Mouse (Mus musculus) cerebellum, adult 8-10 months (tissue): ENCODE measurements around the gene Dpp8.

ENCODE experiments used
- DNase-seq: peaks from one replicate; pipeline ENCODE4 v3.0.0; 2022

Gene Dpp8

DNA sequence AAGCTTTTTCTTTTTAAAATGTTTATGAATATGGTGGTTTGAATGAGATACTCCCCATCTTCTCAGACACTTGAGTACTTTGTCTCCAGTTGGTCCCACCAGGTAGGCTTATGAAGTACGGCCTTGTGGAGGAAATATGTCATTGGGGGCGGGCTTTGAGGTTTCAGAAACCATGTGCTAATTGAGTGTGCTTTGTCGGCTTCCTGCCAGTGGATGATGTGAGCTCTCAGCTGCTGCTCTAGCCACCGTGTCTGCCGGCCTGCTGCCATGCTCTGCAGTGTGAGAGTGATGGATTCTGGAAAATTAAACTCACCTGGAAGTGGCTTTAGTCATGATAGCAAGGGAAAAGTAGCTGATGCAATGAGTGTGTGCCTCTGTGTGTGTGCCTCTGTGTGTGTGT is 55.3 kb downstream of the Dpp8 start:
- no peak for DNase-seq

DNA sequence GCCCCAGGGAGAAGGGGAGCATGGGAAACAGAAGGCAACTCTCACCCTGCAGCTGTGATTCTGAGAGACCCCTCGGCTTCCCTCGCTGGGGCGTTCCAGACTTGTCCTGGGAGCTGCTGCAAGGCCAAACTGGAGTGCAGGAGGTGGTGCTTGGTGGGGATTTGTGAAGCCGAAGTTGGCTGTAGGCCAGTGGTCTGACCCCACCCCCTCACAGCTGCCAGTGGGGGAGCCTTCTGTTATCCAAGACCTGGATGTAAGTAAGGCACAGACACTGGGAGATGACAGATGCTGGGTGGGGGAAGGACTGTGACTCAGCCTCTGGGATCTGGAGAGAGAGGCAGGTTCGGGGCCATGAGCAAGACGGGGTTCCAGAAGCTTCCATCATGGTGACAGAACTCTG is 62.0 kb downstream of the Dpp8 start:
- DNase-seq, result no peak

DNA sequence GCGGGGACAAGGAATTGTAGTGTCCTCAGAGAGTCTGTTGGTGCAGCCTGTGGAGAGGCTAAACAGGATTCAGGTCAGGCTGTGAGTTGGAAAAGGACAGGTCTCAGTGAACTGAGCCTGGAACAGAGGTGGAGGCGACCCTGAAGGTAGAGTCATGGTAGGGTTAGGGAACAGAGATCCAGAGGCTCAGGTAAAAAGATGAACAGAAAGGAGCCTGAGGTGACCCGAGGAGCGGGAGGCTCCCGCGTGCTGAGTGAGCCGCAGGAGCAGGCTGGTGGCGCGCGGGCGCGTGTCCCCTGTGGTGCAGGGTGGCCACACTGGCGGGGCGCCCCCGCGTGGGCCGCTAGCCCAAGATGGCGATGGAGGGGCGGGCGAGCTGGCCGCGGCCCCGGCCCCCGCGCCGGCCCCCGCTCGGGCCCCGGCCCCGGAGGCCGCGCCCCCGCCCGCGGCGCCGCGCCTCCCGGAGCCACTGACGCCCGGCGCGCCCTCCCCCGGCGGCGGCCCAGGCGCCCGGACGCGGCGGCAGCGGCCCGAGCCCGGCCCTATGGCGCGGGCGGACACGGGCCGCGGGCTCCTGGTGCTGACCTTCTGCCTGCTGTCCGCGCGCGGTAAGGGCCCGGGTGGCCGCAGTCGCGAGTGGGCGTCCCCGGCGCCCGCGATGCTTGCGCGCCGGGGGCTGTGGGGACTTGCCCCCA is 68.9 kb downstream of the Dpp8 start, which contains the start of gene Igdcc4:
Igdcc4 (plus strand) TSS at position 496 of the 695 bp plus-strand sequence.
- peak; percentile 31 for DNase-seq

DNA sequence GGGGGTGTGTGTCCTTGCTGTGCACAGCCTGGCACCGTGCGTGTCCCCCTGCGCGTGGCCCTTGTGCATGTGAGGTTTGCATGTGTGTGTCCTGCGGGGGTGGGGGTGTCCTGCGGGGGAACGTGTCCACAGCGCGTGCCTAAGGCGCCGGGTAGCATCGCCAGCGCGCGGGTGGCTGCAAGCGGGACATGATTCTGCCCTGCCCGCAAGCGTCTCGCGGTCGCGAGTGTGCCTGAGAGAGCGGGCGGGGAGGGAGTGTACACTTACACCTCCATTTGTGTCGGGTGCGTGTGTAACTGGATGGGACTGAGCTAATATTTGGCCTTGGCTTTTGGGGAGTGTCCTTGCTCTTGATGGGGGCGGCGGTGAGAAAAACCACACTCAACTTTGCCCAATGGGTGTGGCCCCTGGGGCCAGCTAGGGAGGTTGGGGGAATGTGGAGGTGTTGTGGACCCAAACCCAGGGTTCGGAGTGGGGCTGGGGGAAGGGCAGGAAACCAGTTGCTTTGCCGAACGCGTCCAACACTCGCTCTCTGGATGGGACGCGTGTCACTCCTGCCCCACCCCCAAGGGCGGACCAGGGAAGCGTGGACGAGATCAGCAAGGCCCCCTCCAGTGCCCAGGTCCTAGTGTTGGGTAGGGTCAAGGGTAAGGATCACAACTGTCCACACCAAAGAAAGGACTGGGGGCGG is 69.6 kb downstream of the Dpp8 start:
- DNase-seq, result peak; percentile 29

DNA sequence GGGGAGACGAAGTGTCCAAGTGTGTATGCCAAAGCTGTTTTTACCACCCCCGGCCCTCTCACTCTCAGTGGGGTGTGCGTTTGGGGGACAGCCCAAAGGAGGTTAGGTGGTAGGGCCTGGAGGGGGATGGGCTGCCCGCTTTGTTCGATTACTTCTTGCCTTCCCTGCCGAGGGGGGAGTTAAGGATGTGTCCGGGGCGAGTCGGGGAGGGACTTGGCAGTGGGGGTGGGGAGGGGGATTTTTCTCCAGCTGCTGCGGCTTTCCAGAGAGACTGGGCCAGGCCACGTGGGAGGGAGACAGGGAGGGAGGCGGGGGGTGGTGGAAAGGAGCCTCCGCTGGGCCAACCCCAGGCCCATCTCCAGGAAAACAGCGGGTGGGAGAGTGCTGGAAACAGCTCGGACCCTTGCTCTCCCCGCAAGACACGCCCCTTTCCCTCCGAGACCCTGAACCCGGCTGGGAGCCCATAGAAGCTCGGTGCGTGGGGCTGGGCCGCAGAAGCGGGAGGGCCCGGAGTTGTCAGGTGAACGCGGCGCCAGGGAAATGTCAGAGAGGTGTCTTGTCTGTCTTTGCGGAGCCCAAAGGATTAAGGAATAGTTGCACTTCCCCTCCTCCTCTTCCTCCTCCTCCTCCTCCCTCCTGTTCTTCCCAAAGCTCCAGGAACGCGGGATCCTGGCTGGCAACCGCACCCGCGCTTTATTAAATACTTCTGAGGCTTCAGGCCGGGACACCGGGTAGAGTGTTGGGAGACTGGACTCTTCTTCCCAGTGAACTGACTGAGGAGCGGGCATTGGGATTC is 70.4 kb downstream of the Dpp8 start:
- DNase-seq, result peak; percentile 23

DNA sequence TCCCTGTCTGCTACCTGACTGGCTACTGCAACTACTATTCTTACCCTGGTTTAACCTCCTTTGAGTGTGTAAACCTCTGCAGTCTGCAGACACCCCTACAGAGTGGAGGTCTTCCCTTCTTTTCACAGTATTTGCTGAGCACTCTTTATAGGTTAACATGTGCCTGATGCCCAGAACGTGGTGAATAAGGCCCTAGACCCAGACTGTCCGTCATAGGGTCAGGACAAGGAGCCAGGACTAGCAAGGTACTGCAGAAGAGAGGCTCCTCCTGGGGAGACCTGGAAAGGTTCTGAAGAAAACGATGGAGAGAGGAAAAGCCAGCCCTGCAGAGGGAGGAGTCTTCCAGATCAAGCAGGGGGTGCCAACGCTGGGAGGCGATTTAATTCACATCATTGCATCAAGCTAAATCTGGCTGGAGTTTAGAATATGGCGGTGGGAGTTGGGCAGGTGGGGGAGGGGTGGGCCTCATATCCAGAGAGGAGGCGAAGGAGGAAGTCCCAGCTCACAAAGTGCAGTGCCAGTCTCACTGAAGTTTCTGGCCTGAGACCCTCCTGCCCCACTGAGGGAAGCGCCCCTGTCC is 71.0 kb downstream of the Dpp8 start:
- no peak for DNase-seq

DNA sequence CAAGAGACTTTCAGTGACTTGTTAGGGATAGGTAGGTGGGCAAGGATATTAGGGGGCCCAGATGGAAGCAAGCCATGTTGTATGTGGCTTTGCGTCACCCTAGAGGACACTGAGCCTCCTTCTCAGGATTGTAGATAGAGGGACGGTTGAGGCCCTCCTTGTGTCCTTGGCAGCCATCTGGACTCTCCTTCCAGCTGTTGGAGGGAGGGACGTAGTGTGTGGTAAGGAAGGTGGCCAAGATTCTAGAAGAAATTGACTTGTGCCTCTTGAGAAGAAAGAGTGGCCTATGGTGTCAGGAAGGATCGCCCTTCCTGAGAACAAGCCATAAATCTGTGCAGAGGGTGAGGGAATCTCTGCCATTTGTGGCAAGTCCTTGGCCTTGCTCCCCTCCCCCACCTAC is 74.6 kb downstream of the Dpp8 start:
- no peak for DNase-seq

DNA sequence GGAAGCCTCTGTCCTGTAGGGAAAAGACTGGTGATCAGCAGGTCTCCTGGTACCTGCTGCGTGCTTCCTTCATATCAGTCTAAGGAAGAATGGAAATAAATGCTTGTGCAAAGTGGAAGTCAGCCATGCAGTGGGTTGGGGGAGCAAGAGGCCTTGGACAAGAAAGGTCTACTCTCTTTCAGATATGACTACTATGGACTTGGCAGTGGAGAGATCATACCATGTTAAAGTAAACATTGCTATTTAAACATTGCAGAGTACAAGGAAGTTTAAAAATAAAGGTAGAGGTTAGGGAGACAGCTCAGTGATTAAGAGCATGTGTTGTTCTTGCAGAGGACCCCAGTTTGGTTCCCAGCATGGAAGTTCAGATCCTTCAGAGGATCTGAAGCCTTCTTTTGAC is 75.7 kb downstream of the Dpp8 start:
- no peak for DNase-seq

DNA sequence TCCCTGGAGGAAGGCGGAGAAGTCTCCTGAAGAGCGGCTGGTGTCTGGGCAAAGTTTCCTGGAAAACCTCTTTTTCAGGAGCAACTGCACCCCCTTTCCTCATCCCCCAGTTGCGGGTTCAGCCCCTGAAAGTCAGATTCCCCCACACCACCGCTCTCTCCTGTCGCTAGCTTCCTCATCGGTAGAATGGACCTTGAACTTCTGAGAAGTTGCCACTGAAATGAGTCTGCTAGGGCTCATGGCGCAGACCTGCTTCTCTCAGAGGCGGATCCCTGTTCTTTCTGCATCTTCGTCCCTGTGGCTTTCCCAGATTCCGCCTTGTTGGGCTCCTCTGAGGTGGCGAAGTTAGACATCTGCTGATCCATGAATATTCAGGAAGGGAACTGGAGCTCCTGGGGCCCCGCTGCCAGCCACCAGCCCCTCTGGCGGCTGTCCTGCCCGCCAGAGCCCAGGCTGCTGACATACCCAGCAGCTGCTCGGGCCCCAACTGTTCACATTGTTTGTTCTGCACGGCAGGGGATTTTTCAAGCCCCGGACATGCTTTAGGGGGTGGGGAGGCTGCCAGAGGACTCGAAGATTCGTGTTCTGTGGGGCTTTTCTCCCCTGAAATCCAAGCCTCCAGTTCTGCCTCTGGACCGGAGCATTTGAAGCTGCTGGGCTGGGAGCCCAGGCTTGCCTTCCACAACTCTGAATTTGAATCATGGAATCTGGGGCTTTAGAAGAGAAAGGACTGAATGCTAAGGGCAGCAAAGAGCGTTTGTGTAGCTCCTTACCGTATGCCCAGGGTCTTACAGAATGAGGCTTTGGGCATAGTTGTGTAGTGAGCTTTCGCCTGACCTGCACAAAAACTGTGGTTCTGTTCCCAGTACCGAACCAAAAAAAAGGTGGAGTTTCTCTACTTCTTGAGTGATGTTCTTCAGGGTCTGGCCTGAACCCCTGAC is 77.2 kb downstream of the Dpp8 start:
- no peak for DNase-seq

DNA sequence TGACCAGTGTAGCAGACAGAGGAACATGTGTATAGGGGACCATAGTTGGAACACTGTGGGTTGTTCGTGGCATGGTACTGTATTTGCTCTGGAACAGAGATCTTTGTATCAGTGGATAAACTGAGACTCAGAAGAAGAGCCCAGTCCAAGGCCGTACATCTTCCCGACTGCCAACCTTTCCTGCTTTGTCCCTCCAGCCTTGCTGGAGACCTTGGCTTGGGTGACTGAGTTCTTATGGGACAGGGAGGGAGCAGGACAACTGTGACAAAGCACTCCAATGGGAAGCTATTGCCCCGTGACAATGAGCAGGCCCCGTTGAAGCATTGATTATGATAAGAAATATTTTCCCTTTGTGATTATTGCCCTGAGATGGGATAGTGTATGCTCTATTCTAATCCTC is 79.5 kb downstream of the Dpp8 start:
- DNase-seq, result no peak

DNA sequence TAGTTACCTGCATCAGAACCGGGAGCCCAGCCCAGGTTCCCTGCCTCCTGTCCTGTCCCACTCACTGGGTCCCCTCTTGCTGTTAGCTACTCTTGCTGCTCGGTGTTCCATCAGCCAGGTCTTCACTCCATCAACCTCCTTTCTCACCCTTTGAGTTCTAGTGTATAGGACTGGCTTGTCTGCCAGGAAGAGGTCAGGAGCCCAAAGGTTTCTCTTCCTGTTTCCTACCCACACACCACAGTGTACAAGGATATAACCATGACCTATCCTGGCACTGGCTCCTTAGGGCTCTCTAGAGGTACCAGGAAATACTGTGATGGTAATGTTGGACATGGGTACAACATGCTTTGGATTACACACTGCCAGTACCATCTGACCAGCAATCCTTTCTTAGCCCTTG is 81.5 kb downstream of the Dpp8 start:
- DNase-seq, result no peak

DNA sequence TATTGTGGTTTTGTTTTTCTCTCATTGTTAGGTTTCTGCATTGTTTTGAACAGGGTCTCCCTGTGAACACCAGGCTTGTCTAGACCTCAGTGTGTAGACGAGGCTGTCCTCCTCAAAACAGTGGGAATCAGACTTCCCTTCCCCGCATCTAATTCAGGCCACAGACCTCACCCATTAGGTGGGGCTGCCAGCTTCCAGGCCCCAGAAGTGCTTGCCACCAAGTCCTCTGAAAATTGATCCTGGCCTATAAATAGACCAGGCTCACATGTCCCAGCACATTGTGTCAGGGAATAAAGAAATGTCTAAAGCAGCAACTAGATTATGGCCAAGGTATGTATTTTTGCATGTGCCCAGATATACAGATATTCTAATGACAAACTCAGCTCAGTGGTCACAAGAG is 83.7 kb downstream of the Dpp8 start:
- DNase-seq, result no peak

DNA sequence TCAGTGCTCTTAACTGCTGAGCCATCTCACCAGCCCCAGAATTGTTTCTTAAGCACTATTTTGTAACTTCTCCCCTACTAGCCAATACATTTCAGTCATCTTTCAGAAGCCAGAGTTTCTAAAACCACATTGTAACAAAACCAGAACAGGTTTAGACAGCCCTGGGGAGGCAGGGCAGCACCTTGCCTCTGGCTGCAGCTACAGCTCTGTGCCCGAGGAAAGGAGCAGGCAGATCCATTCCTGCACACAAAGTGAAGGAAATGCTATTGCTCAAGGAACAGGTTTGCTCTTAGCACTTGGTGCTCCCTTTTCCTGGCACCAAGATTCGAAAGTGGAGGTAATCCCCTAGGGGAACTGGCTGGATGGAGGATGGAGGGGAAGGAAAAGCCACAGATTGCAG is 85.3 kb downstream of the Dpp8 start:
- DNase-seq, result no peak

DNA sequence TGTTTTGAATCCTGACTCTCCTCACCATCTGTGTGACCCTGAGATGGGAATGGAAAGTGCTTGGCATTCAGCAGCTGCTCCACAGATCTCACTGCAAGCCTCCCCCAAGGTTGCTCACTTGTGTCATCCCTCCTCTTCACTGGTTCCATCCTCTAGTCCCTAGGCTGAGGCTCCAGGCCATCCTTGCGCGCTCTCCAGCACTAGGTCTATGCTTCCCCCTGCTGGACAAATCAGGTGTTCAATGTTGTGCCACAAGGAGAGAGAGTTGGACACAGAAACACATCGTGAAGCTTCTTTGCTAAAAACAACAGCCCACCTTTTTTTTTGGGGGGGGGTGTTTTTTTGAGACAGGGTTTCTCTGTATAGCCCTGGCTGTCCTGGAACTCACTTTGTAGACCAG is 88.7 kb downstream of the Dpp8 start:
- DNase-seq, result peak; percentile 57

DNA sequence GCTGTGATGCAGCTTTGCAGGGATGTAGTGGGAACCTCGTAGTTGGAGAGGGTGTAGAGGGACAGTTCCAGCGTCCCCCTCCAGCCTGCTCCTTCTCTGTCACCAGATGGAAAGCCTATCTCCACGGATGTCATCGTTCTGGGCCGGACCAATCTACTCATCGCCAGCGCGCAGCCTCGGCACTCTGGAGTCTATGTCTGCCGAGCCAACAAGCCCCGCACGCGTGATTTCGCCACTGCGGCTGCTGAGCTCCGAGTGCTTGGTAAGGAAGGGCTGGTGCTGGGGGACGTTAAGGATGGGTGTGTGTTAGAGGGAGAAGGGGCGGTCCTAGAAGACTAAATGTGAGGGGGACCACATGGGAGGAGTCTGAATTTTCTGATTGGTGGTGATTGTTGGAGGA is 90.3 kb downstream of the Dpp8 start:
- DNase-seq, result no peak

DNA sequence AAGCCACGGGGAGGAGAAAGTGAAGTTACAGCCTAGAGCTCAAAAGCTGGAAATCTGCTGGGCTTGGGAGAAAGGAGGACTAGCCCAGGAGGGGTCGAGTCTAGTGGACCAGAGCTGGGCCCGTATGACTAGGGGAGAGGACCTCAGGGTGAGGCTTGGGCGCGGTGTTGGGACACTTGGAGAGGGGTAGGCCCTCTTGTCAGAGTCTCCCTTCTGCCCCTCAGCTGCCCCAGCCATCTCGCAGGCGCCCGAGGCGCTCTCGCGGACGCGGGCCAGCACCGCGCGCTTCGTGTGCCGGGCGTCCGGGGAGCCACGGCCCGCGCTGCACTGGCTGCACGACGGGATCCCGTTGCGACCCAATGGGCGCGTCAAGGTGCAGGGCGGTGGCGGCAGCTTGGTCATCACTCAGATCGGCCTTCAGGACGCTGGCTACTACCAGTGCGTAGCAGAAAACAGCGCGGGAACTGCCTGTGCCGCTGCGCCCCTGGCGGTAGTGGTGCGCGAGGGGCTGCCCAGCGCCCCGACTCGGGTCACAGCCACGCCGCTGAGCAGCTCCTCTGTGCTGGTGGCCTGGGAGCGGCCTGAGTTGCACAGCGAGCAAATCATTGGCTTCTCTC is 91.4 kb downstream of the Dpp8 start:
- DNase-seq, result peak; percentile 47

DNA sequence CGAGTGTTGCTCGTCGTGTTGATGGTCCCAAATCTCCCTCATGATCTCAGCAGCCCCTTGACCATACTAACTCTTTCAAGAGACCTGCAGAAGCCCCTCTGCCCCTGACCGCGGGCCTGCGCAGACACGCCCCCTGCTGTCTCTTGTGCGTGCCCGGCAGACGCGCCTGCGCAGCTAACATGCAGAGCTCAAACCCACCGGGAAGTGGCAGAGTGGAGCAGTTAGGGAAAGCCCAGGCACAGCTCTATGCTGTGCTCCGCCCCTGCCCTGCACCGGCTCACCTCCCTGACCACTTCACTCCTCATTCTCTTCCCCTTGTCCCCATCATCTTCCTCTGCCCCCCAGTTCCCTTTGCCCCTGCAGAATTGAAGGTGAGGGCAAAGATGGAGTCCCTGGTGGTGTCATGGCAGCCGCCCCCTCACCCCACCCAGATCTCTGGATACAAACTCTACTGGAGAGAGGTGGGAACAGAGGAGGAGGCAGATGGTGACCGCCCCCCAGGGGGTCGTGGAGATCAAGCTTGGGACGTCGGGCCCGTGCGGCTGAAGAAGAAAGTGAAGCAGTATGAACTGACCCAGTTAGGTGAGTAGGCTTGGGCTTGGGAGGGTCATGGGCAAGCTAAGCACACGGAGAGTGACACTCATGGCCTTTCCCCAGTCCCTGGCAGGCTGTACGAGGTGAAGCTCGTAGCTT is 96.1 kb downstream of the Dpp8 start:
- no peak for DNase-seq

DNA sequence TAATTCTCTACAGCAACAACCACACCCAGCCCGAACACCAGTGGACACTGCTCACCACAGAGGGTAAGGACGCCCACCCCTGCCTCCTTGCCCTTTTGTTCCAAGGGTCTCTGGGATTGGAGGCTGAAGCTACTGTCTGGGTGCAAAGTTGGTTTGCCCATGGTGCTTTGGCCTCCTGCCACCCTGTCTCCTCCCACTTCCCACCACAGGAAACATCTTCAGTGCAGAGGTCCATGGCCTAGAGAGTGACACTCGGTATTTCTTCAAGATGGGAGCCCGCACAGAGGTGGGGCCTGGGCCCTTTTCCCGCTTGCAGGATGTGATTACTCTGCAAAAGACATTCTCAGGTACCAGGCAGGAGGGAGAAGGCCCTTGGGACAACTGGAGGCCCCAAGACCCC is 99.5 kb downstream of the Dpp8 start:
- no peak for DNase-seq
